Mouse (Mus musculus) kidney, embryonic 14.5 days (tissue): ENCODE data around the gene Lrrc29. TPM values are rescaled to one million over a fixed set of nuclear protein-coding genes. Genes with fewer than 3 reads are reported as not detected.

Experiments used
- ATAC-seq: fragments of 200-750 bp; cut with Nextera tagmentation; 2 replicates; pipeline ENCODE4 v1.8.0; 2017; ENCODE audit warnings: moderate number of reproducible peaks, mild to moderate bottlenecking, moderate TSS enrichment, moderate library complexity; ENCODE audit not compliant: low FRiP score, low TSS enrichment
- H3K27ac ChIP-seq: fragments of 300-500 bp; sonication (generic); 2 replicates; pipeline ENCODE4 v1.5.1; 2014; ENCODE audit warnings: low read depth, mild to moderate bottlenecking, low read length, moderate library complexity, mixed read lengths
- H3K27me3 ChIP-seq: fragments of 300-500 bp; sonication (generic); 2 replicates; pipeline ENCODE4 v1.6.1; 2014; ENCODE audit warnings: mild to moderate bottlenecking, low read length; ENCODE audit not compliant: control insufficient read depth, insufficient read depth
- H3K36me3 ChIP-seq: fragments of 300-500 bp; sonication (generic); 2 replicates; pipeline ENCODE4 v1.6.1; 2014; ENCODE audit warnings: low read length, mixed read lengths; ENCODE audit not compliant: control insufficient read depth, insufficient read depth
- H3K4me1 ChIP-seq: fragments of 300-500 bp; sonication (generic); 2 replicates; pipeline ENCODE4 v1.6.1; 2014; ENCODE audit warnings: low read length, mixed read lengths; ENCODE audit not compliant: control insufficient read depth, insufficient read depth
- H3K4me2 ChIP-seq: fragments of 300-500 bp; sonication (generic); replicated peaks from 2 replicates; pipeline ENCODE4 v1.6.1; 2014; ENCODE audit warnings: low read depth, mild to moderate bottlenecking, low read length
- H3K4me3 ChIP-seq: fragments of 300-500 bp; sonication (generic); 2 replicates; pipeline ENCODE4 v1.5.1; 2014; ENCODE audit warnings: mild to moderate bottlenecking, low read length
- H3K9ac ChIP-seq: fragments of 300-500 bp; sonication (generic); 2 replicates; pipeline ENCODE4 v1.6.1; 2014; ENCODE audit warnings: low read depth, mild to moderate bottlenecking, low read length, moderate library complexity
- H3K9me3 ChIP-seq: fragments of 300-500 bp; sonication (generic); 2 replicates; pipeline ENCODE4 v1.6.1; 2016; ENCODE audit warnings: low read length; ENCODE audit not compliant: control insufficient read depth
- WGBS: fragments of 180-500 bp; shearing (Covaris S2); extraction: QIAGEN DNeasy Blood & Tissue Kit; methylation state at CpG from one replicate; pipeline ENCODE4 v1.1.7; 2014; 5-methylcytosine and 5-hydroxymethylcytosine counted together
- polyA plus RNA-seq: library from polyadenylated mRNA; unstranded; fragments of >200 nt; fragmentation: Nextera tagmentation; extraction: Ambion mirVana; gene quantifications from 2 replicates; pipeline ENCODE4 v1.2.1, GENCODE M21; 2014

Gene Lrrc29
- polyA plus RNA-seq, 1 experiment from 2014 or later: 2.1 TPM

GRCm38 (mm10) chr8:105356681-105357080 lies 30.6 kb upstream of the Lrrc29 start:
- Histone ChIP-seq H3K36me3 (no peaks in the 10 kb centered on the region), H3K9me3 (no peaks in the 10 kb centered on the region), H3K4me2 (no peak overlapping the region), H3K4me3 (no peak overlapping the region), H3K27ac (no peak overlapping the region), H3K4me1 (peaks cover 7% of the 10 kb centered on the region; the same call in 1 of the 2 replicates), H3K27me3 (no peaks in the 10 kb centered on the region; the same call in 1 of the 2 replicates), H3K9ac (no peak overlapping the region)
- no peak for ATAC-seq
- WGBS: 86% methylated on average over 14 of the region's 14 CpGs

- no peak overlapping the region for H3K9ac ChIP-seq
- ATAC-seq: no peak
- H3K4me3 ChIP-seq: no peak overlapping the region
- H3K4me2 ChIP-seq: no peak overlapping the region
- H3K4me1 ChIP-seq: peaks cover 7% of the 10 kb centered on the region; the same call in 1 of the 2 replicates
- no peaks in the 10 kb centered on the region; the same call in 1 of the 2 replicates for H3K27me3 ChIP-seq
- H3K36me3 ChIP-seq: no peaks in the 10 kb centered on the region
- WGBS: 60% methylated on average over 26 of the region's 26 CpGs
- H3K9me3 ChIP-seq: no peaks in the 10 kb centered on the region
- no peak overlapping the region for H3K27ac ChIP-seq
These were observed 29.3 kb upstream of the Lrrc29 start for GRCm38 (mm10) chr8:105355179-105356024.

GRCm38 (mm10) chr8:105354549-105354948 lies 28.5 kb upstream of the Lrrc29 start:
- no peak overlapping the region for H3K4me3 ChIP-seq
- H3K9ac ChIP-seq: no peak overlapping the region
- H3K27ac ChIP-seq: no peak overlapping the region
- H3K9me3 ChIP-seq: no peaks in the 10 kb centered on the region
- H3K4me1 ChIP-seq: peaks cover 7% of the 10 kb centered on the region; the same call in 1 of the 2 replicates
- no peaks in the 10 kb centered on the region for H3K36me3 ChIP-seq
- no peak overlapping the region for H3K4me2 ChIP-seq
- WGBS: 81% methylated on average over 4 of the region's 4 CpGs
- ATAC-seq: no peak
- no peaks in the 10 kb centered on the region; the same call in 1 of the 2 replicates for H3K27me3 ChIP-seq

GRCm38 (mm10) chr8:105353583-105354135 lies 27.6 kb upstream of the Lrrc29 start:
- no peak for ATAC-seq
- no peak overlapping the region for H3K9ac ChIP-seq
- no peak overlapping the region for H3K4me2 ChIP-seq
- no peaks in the 10 kb centered on the region for H3K9me3 ChIP-seq
- no peaks in the 10 kb centered on the region for H3K36me3 ChIP-seq
- WGBS: 76% methylated on average over 8 of the region's 8 CpGs
- no peak overlapping the region for H3K27ac ChIP-seq
- no peaks in the 10 kb centered on the region for H3K27me3 ChIP-seq
- H3K4me3 ChIP-seq: no peak overlapping the region
- peaks cover 8% of the 10 kb centered on the region; the same call in 1 of the 2 replicates for H3K4me1 ChIP-seq

- no peak overlapping the region for H3K4me3 ChIP-seq
- ATAC-seq: no peak
These were observed 24.1 kb upstream of the Lrrc29 start for GRCm38 (mm10) chr8:105350186-105350585.

GRCm38 (mm10) chr8:105349096-105349771 lies 23.2 kb upstream of the Lrrc29 start:
- Histone ChIP-seq H3K27me3 (no peaks in the 10 kb centered on the region), H3K4me1 (peaks cover 27% of the 10 kb centered on the region), H3K9ac (peak overlapping the region; percentile 67), H3K4me2 (peak overlapping the region; percentile 92), H3K27ac (peak overlapping the region; percentile 37; the same call in 1 of the 2 replicates), H3K4me3 (peak overlapping the region; percentile 79), H3K9me3 (no peaks in the 10 kb centered on the region), H3K36me3 (no peaks in the 10 kb centered on the region)
- under 1% methylated on average over 43 of the region's 48 CpGs for WGBS
- ATAC-seq: peak; percentile 5; the same call in 1 of the 2 replicates

More at GRCm38 (mm10) chr8:105350186-105350585, 24.1 kb upstream of the Lrrc29 start:
- Histone ChIP-seq H3K4me2 (peak overlapping the region; percentile 92; the same call in 1 of the 2 replicates), H3K36me3 (no peaks in the 10 kb centered on the region), H3K27me3 (no peaks in the 10 kb centered on the region), H3K27ac (no peak overlapping the region), H3K4me1 (peaks cover 26% of the 10 kb centered on the region), H3K9me3 (no peaks in the 10 kb centered on the region), H3K9ac (no peak overlapping the region)
- WGBS: 49% methylated on average over 7 of the region's 7 CpGs

GRCm38 (mm10) chr8:105348450-105349095 lies 22.5 kb upstream of the Lrrc29 start, which contains the start of gene Slc9a5:
Slc9a5 (plus strand) TSS chr8:105348843.
- Histone ChIP-seq H3K9ac (peak within 1 kb of the TSS; percentile 74), H3K4me3 (peak within 1 kb of the TSS; percentile 79), H3K9me3 (no peaks in the 10 kb centered on the region), H3K27me3 (no peaks in the 10 kb centered on the region), H3K4me2 (peak within 1 kb of the TSS; percentile 92), H3K4me1 (peaks cover 27% of the 10 kb centered on the region), H3K27ac (peak within 1 kb of the TSS; percentile 84; the same call in 1 of the 2 replicates), H3K36me3 (no peaks in the 10 kb centered on the region)
- peak; percentile 10; the same call in 1 of the 2 replicates for ATAC-seq
- under 1% methylated on average over 34 of the region's 34 CpGs for WGBS

GRCm38 (mm10) chr8:105347428-105348221 lies 21.5 kb upstream of the Lrrc29 start, which contains the start of gene Fhod1:
Fhod1 (minus strand) TSS chr8:105347953.
- Histone ChIP-seq H3K4me3 (peak within 1 kb of the TSS; percentile 79), H3K4me1 (peaks cover 27% of the 10 kb centered on the region), H3K36me3 (no peaks in the 10 kb centered on the region), H3K27ac (peak within 1 kb of the TSS; percentile 84), H3K27me3 (no peaks in the 10 kb centered on the region), H3K4me2 (peak within 1 kb of the TSS; percentile 92), H3K9me3 (no peaks in the 10 kb centered on the region), H3K9ac (peak within 1 kb of the TSS; percentile 74)
- ATAC-seq: peak; percentile 91
- WGBS: under 1% methylated on average over 53 of the region's 53 CpGs
